Mouse (Mus musculus): ENCODE measurements around the gene Zfyve21.

- TF ChIP-seq CTCF (IDR thresholded peaks at IDR 0.05; ENCODE audit: low read depth) (no peak), EP300 (IDR thresholded peaks at IDR 0.05; ENCODE audit: low read depth) (no peak)
These were observed 23.9 kb upstream of the Zfyve21 start for GRCm38 (mm10) chr12:111790090-111790489.
